Mouse (Mus musculus) G1E (cell line): ENCODE results near the gene Synrg.

ENCODE experiments used
- CTCF ChIP-seq: IDR thresholded peaks from 2 replicates; pipeline ENCODE4 v1.5.1; 2012; ENCODE audit warnings: low read depth, low read length, inconsistent platforms, mixed read lengths
- GATA1 ChIP-seq: IDR thresholded peaks from 2 replicates; pipeline ENCODE4 v1.6.1; 2012; ENCODE audit warnings: borderline replicate concordance, low read length, inconsistent platforms, mixed read lengths
- GATA2 ChIP-seq: IDR thresholded peaks from 2 replicates; pipeline ENCODE4 v1.6.1; 2012; ENCODE audit warnings: low read depth, low read length, inconsistent platforms, borderline replicate concordance
- POLR2AphosphoS5 ChIP-seq: IDR thresholded peaks from 2 replicates; pipeline ENCODE4 v1.6.1; 2012; ENCODE audit warnings: low read depth, low read length, inconsistent platforms; ENCODE audit not compliant: insufficient replicate concordance
- TAL1 ChIP-seq: conservative IDR thresholded peaks from 2 replicates; pipeline ENCODE4 v1.6.1; 2012; ENCODE audit warnings: low read depth, low read length, inconsistent platforms, mixed read lengths

- TF ChIP-seq CTCF = no peak
- no peak for TF ChIP-seq POLR2AphosphoS5
- no peak for TF ChIP-seq TAL1
- no peak for TF ChIP-seq GATA2
- TF ChIP-seq GATA1 = no peak
Observed at GRCm38 (mm10) chr11:83956822-83957221, 7.4 kb upstream of the Synrg start.
